Mouse (Mus musculus): ENCODE results near the gene Gm8279.
"Not testable (repeated sequence)": the region's sequence is repeated elsewhere in the genome, so short reads cannot be mapped to it uniquely, and the experiment has no call there.

- not testable (repeated sequence) for TF ChIP-seq CTCF (conservative IDR thresholded peaks at IDR 0.05; ENCODE audit: insufficient read depth, insufficient read length, low read depth, low read length); POLR2A (IDR thresholded peaks at IDR 0.05; ENCODE audit: low read depth, low read length)
Observed at GRCm38 (mm10) chr14:5131219-5131618, at the start of gene Gm8279.
